Mouse (Mus musculus) adrenal gland, postnatal 10 days (tissue): ENCODE results near the gene F2rl2. TPM values are rescaled to one million over a fixed set of nuclear protein-coding genes. Genes with fewer than 3 reads are reported as not detected.
A peak's percentile ranks its signal among the peaks of the same experiment; 100 is the strongest.

Experiments
- DNase-seq: peaks from one replicate; pipeline ENCODE4 v3.0.0; 2021; ENCODE audit warnings: mixed read lengths
- long read RNA-seq, 2 experiments: library from polyadenylated mRNA; stranded (forward); transcript quantifications; one replicate each; pipeline ENCODE4 v2.0.0; 2021
- total RNA-seq, 2 experiments: library from RNA; stranded (reverse); gene quantifications; 2 replicates each; pipeline ENCODE4 v1.2.3; 2021

F2rl2 gene
- under 1 TPM; 0.24 to 0.36 TPM for total RNA-seq
- long read RNA-seq, experiment 1, partial matches to known transcripts, result 0 of 1 reads
- long read RNA-seq, experiment 1, other reads (novel, unspliced or antisense), result 0 of 1 reads
- long read RNA-seq, experiment 2, result 0 reads

DNA sequence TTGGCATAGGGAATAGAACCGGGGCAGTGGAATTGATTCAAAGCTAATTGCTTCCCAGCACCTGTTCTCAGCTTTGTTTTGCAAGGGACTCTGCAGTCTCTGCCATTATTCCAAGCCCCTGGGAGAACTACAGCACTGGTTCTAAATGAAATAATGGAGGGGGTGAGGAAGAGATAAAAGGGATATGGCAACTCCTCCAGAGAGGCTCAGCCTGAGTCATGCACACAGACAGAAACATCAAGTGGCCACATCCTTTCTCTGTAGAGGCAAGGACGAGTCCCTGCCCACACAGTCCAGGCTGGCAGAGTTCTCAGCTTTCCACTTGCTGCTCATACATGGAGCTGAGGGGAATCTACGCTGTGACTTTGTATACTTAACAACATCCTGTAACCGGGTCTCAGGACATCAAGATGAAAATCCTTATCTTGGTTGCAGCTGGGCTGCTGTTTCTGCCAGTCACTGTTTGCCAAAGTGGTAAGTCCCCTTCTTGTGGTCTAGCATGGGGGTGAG, at the start of gene F2rl2:
TSS of gene F2rl2 (plus strand) at position 200 of the 510 bp plus-strand sequence.
- DNase-seq, result no peak

DNA sequence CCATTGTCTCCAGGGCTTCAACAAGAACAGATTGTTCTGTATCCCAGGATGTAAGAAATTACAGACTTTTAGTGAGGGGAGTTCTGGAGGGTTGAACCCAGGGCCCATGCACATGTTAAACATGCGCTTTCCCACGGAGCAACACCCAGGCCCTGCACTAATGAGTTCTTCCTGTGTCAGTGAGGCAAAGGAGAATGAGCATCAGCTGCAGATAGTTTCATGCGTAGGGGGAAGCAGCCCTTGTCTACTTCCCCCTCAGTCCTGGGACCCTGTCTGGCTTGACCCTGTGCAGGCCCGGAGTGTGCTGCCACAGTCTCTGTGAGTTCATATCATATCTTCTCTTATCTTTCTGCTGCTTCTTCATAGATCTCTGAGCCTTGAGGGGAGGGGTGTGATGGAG, 49.4 kb upstream of the F2rl2 start:
- DNase-seq, result no peak

DNA sequence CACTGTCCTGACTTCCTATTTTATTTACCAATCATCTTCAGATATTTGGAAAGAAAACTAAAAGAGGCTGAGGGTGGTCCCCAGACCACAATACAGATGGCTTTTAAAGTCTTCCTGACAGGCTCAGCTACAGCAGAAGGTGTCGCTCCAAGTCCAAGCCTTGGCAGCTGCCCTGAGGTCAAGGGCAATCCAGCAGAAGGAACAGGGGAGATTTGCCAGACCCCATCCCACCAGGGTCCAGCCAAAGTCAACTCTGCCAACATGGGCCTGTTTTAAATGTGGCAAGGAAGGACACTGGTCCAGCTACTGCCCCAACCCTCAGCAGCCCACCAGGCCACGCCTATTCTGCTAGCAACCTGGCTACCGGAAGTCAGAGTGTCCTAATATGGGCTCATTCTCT, 46.7 kb upstream of the F2rl2 start:
- DNase-seq, result no peak

DNA sequence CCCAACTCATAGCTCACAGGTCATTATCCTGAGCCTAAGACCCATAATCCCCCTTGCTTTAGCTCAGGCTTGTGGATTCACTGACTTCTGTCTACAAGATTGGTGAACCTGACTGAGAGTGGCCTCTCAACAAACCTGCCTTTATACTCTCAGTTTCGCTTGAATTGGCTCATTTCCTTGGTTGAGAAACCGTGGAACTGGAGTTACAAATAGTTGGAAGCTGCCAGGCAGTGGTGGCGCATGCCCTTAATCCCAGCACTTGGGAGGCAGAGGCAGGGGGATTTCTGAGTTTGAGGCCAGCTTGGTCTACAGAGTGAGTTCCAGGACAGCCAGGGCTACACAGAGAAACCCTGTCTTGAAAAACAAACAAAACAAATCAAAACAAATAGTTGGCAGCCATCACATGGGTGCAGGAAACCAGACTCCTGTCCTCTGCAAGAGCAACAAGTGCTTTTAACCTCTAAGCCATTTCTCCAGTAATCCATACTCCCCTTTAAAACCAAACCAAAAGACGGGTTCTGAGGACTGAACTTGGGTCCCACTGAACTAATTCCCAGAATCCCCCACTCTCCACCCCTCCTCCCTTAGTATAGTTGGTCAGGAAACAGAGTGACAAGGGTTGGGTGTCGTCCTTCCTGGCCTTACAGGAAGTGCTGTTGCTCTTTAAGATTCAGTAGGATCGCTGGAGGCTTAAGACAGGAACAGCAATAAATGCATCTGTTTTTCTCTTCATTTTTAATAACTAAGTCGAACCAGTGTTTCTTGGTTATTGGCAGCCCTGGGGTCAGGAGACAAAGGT, 44.6 kb upstream of the F2rl2 start:
- DNase-seq, result peak; percentile 23

DNA sequence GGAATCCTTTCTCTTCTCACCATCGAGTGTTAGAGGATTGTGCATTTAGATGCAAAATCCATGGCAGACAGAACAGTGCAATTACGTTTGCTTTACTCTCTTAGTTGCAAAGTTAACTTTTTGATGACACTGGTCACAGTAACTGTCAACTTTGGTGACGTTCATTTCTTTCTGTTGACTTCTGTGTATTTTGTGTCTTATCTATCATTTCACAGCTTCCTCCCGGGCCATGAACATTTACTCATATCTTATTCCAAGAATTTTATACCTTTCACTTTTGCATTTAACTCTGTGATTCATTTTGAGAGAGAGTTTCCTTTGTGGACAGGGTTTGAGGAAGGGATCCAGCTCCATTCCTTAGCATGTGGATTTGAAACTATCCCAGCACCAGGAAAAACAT, 43.0 kb upstream of the F2rl2 start:
- DNase-seq, result no peak

DNA sequence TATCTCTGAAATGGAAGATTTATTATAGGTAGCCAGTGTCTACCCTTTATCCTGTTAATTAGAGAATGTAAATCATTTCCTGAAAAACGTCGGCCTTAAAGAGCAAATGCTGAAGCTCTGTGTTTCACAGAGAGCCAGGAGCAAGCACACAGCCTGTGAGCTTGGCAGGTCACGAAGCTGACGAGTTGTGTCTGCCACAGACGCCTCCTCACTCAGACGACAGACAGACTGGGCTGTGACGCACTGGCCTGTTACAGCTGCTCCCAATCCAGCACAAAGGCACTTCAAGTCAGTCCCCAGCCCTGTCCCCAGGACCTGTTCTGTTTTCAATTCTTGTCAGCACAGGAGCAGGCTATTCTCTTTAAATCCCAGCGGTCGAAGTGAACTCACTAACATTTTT, 41.4 kb upstream of the F2rl2 start:
- DNase-seq, result no peak

DNA sequence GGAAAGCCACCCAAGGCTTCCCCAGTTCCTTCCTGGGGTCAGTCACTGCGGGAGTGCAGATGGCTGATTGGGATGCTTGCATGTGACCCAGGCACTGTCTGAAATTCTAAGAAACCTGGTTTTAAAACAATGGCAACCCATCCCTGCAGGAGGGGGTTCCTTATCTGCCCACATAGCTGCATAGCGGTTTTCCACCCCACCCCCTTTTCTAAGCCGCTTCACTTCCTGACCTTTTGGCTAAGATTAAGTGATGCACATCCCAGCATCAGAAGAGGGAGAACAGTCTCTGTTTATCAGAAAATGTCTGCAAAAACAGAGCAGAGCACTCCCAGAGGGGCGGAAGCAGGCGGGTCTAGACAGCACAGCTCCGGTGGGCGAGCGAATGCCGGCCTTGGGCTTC, 39.5 kb upstream of the F2rl2 start:
- DNase-seq, result no peak

DNA sequence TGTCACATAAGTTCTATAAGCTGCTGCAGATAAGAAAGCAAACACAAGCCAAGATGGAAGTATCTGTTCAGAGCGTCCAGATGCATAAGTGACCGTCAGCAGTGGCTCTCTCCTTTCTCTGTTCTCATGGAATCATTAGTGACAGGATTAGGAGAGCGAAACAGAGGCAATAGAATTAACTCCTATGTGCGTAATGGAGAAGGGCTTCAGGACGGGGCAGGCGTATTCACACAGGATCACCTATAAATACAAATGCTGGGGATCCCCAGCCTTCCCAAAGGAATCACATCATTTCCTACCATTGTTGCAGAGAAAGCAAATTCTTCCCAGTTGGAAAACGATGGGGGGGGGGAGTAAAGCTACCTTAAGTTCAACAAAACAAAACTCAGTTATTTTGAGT, 37.2 kb upstream of the F2rl2 start:
- no peak for DNase-seq

DNA sequence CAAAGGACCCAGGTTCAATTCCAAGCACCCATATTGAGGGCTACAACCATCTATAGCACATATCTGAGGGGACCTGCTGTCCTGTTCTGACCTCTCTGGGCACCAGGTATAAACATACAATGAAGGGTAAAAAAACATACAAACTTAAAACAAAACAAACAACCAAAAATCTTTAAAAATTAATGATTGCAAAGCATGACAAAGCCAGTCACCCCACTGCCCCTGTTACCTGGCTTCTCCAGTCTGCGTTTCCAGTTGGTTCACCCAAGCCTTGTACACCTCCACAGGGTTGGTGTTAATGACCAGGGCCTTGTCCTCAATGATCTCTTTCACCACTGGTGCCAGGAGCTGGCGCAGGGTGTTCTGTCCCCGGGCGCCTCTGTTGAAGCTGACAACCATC, 32.8 kb upstream of the F2rl2 start:
- no peak for DNase-seq

DNA sequence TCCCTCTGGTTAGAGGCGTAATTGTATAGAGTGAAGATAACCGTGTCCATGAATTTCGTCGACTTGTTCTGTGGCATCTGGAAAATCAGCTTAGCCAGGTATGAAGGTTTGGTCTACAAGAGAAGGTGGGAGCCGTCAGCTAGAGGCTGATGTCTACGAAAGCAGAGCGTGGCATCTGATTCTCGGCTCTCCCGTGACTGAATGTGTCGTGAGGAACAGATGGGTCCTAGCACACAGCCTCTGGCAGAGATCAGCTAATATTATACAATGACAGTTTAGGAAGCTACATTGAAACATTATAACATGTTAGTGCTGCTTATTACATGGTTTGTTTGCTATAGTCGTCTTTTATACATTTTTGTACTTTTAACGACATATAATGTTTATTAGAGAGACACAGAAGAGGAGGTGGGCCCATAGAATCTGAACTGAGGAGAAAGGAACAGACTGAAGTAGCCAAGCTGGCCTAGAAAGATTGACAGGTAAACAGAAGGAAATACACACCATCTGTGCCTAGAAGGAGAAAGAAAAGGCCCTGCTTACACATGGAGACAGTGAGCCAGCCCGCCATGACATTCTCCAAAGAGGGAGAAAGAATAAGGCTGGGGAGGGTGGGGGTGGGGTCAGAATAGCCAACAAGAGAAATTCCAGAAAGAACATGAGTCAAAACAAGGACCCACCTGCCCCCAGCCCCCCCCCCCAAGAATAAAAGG, 30.9 kb upstream of the F2rl2 start:
- no peak for DNase-seq

DNA sequence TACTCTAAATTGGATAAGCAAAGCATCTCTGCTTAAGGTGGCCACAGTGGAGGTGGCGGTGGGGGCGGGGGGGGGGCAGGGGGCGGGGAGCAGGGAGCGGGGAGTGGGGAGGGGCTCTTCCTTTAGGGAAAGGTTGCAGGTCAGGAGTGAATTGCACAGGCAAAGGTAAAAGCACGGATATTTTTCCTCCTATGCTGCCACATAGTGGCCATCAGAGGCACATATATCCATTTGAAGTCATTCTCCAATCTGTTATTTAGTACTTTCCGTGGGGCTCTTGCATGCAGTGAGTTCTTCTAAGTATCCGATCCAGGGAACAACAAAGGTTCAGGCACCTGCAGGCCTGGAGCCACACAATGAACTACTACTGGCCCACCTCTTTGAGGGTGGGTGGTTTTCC, 29.4 kb upstream of the F2rl2 start:
- no peak for DNase-seq

DNA sequence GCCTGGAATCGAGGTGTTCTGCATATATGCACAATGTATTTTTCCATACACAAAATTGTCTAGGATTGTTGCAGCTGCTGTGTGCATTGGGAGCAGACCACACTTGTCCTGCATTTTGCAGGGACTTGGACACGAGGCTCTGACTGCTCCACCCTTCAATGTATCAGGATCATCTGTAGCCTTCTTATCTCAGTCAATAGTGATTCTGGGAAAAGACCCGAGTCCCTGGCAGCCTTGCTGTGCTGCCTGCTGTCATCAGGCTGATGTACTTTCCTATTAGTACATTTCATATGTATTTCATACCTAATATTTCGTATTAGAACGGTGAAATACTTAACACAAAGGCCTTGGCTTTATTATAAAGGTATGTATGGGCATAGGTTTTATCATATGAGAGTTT, 26.1 kb upstream of the F2rl2 start:
- no peak for DNase-seq

DNA sequence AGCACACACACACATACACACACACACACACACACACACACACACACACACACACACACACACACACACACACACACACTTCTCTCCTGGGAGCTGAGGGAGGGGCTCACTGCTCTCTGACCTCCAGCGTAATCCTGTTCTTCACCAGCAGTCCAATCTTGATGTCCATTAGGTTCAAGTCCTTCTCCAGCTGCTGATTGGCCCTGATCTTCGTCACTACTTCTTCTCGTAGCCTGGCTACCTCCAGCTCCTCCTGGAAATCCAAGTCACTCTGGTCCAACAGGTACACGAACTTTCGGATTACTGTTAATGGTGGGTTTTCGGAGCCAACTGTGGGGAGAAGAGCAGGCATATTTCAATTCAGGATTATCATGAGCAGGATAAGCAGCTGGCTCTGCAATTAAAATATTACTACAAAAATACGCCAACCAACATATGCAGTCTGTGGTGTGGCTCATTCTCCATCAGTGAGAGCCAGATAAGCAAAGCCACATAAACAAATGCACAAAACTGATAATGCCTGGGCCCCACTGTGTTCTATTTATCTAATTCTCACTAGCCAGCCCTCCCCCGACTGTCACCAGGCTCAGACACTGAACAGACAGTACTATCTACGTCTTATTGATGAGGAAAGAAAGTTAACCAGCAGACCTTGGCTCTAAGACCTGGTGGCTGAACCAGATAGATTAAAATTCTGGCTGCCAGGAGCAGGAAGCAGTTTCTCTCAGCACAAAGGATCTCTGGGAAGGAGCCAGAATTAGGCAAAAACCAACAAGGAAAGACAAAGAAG, 25.4 kb upstream of the F2rl2 start:
- no peak for DNase-seq

DNA sequence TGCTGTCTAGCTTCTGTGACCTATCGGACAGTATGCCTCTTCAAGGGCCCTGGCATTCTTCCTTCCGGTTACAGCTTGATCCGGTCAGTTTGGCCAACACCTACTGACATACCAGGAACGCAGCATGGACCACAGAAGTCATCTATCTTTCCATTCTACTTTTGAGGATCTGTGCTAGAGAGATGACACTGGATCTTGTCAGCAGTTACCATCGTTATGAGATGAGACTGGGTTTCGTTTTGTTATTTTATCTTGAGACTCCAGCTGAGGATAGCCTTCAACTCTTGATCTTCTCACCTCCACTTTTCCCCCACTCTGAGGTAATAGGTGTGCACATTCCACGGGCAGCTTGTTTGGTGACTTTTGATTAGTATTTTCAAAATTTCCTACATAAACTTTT, 24.3 kb upstream of the F2rl2 start:
- no peak for DNase-seq

DNA sequence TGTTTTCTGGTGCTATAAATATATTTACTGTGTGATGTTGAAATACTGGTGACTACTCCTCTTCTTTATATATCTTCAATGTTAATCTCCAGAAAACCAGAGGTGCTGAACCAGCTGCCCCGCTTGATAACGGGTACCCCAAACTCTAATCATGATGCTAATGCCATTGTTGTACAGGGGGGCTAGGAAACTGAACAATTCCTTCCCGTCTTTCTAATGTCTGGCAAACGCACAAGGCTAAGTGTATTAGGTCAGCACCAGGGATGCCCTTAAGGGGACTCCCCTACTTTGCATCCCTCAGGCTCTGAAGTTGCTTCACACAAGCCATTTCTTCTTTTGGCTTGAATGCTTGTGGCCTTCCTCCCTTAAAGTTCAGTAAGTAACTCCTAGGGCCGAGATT, 17.6 kb upstream of the F2rl2 start:
- DNase-seq, result no peak

DNA sequence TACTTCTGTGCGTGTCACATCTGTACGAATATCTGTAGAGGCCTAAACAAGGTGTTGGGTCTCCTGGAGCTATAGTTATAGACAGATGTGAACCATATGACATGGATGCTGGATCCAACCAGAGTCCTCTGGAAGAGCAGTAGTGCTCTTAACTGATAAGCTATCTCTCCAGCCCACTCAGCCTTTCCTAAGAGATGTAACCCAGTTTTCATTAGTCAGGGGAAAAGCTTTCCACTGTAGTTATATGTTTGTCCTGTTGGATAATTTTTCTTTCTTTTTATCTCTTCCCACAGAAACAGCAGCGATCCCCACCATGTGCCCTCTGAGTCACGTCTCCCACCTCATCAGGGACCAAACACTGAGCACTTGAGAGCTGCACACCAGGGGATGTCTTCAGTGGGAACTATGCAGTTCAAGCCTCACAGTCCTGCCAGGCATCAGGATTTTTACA, 17.1 kb upstream of the F2rl2 start:
- DNase-seq, result no peak

DNA sequence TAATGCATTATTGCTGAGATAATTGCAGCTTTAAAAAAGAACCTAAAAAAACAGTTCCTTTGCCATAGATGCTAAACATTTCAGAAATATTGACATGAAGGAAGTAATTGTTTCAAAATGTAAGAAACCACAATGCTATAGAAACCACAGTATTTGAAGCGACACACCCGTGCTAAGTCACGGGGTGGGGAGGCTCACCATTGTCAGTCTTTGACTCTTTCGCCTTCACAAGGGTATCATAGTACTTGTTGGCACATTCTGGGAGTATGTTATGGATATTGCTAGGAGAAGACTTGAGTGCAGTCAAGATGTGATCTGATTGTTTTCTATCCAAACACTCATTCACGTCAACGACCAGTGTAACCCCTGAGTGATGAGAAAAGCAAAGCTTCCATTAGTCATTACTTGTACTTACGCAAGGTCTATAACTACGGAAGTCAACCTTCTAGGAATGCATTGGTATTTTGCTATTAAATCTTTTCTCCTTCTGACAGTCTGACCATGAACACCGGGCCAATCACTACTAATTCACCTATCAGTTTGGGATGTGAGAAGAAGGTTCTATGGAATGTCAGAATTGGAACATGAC, 11.9 kb upstream of the F2rl2 start:
- DNase-seq, result no peak

DNA sequence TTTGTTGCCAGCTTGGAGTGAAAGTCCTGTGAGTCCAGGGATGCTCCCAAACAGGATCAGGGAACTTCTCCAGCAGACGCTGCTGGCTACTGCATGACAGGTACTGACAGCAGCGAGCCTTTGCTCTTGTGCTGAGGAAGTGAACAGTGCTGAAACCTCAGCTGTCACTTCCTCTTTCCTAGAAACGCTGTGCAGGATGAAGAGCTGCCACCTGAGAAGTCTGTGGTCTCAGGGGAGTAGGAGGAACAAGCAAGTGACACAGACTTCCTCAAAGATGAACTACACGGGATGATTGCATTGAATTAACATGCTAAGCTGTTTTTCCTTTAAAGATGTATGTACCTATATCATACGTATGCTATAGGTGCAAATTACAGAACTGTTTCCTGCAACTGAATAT, 10.9 kb upstream of the F2rl2 start:
- no peak for DNase-seq

DNA sequence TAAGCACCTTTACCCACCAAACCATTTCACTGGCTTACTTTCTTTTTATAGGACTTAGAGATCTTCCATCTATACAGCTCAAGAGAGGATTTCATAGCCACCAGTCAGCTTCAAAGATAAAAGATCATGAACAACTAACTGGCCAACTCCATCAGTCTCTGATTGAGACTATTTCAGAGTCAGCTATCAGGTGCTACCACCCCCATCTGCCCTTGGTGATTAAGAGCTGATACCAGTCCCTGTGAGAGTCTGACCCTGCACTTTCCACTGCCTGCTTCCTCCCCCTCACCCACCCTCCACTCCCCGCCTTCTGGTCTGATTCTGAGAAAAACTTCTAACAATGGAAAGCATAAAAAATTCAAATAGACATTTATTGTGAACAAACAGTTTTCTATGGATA, 8.1 kb upstream of the F2rl2 start:
- no peak for DNase-seq

DNA sequence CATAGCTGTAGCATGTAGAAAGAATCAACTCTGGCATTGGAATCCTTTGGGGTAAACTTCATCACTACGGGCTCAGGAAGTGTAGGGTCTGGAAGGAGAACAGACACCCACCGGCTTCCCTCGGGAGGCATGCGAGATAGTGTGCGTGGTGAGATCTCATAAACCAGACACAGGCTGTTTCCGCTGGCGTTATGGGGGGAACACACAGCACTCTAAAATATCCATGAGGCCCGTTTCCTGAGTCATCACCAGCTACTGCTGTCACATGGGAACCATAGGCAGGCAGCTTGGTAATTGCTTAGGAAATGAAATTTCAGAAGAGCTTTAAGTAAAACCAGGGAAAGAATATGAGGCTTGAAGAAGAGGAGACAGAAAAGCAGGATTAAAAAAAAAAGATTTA, 4.5 kb upstream of the F2rl2 start:
- DNase-seq, result no peak

DNA sequence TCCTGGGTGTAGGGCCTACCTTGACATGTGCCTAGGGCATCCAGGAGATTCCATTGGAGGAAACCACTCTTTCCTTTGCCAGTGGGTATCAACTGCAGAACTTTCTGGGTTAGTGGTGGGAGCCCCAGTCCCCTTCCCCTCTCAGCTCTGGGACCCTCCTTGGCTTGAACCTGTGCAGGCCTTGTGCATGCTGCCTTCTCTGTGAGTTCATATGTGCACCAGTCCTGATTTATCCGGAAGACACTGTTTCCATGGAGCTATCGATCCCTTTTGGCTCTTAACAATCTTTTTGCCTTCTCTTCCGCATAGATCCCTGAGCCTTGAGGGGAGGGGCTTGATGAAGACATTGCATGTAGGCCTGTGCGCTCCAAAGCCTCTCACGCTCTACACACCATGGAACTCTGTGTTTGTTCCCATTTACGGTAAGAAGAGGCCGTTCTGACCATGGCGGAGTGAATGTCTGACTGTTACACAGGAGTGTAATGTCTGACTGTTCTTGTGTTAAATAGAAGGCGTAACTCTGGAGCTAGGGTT, 466 bp upstream of the F2rl2 start:
- no peak for DNase-seq

DNA sequence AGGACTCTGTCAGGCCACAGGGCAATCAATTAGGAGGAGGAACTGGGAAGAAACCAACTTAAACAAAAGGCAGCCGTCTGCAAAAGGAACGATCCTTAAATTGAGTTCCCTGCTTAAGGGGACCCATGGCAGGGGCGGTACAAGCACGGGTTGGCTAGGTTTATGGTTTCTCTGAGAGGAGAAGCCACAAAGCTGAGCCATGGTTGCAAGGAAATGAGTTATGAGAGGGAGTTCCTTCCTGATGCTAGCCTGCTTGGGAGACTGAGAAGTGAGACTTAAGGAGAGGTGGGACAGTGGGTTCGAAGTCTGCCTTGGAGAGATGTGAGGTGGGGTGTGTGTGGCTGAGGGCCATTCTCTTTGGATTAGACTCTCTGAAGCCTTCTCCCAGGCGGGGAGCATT, 1.2 kb downstream of the F2rl2 start:
- no peak for DNase-seq
